Mouse (Mus musculus): ENCODE results near the gene Cyb561a3. TPM values are rescaled to one million over a fixed set of nuclear protein-coding genes. Genes with fewer than 3 reads are reported as not detected.

The Cyb561a3 gene
- total RNA-seq, 2 experiments from 2014 or later: 6.5 to 8.3 TPM

GRCm38 (mm10) chr19:10589127-10589857 is 12.3 kb downstream of the Cyb561a3 start:
- DNase-seq (ENCODE audit: low spot score in 2 of 2): no peak

DNA sequence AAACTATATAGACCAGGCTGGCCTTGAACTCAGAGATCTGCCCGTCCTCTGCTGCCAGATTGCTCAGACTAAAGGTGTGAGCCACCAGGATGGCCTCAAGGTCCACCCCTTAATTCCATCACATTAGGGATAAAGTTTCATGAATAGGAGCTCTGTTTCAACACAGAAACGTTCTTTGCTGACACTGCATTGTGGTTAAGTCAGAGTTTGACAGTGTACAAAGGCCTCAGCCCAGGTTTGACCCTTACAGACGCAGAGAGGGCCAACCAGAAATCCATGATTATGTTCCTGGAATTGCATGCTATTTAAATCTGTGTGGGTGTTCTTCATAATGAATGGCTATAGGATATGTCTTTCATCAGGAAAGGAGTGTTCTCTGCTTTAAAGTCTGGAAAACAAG is 13.3 kb downstream of the Cyb561a3 start:
- no peak for DNase-seq (ENCODE audit: low spot score in 2 of 2)

DNA sequence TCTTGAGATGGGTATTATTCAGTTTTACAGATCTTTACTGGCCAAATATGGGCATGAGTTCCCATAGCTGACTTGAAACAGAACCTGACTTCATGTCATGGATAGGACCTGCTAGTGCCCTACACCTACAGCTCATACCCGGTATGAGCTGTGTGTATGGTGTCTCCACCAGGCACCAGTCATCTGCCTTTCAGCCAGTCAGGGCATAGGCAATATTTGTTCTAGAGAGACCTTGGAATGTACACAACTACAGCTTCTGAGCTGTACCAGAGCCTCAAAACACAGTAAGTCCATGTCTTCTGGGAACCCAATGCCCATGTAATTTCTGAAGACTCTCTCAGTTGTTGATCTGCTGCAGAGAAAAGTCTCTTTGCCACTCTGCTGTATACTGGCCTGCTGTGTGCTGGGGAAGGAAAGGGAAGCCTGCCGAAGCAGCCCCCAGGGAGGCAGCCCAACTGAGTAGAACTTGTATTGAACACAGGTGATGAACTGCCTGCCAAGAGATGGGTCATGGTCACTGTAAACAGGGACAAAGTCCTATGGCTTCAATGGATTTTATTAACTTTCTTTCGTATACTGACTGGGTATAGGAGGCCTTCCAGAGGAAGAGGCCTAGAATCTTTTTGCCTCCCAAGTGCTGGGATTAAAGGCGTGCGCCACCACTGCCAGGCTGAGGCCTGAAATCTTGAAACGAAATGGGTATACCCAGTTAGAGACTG is 14.8 kb downstream of the Cyb561a3 start:
- DNase-seq (ENCODE audit: low spot score in 2 of 2): no peak

DNA sequence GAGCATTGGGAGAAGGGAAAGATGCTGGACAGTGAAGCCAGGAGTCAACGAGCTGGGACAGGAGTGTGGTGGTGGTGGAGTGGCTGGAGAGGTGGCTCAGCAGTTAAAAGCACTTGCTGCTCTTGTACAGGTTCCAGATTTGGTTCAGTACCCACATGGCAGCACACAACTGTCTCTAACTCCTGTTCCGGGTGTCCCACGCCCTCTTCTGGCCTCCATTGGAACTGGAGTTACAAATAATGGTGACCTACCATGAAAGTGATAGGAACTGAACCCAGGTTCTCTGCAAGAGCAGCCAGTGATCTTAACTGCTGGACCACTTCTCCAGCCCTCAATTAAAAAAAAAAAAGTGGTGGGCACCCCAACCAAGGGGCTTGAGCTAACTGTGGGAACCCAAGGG is 21.2 kb downstream of the Cyb561a3 start:
- DNase-seq (ENCODE audit: low spot score in 2 of 2): no peak

- DNase-seq (ENCODE audit: low spot score in 2 of 2): no peak
These were observed 22.7 kb downstream of the Cyb561a3 start for GRCm38 (mm10) chr19:10599648-10600047.

GRCm38 (mm10) chr19:10602247-10602769 is 25.3 kb downstream of the Cyb561a3 start:
- DNase-seq (ENCODE audit: low spot score in 2 of 2): no peak

GRCm38 (mm10) chr19:10602787-10603186 is 25.8 kb downstream of the Cyb561a3 start:
- DNase-seq (ENCODE audit: low spot score in 2 of 2): peak; percentile 75 to 92

- DNase-seq (ENCODE audit: low spot score in 2 of 2): no peak
These were observed 26.9 kb downstream of the Cyb561a3 start for GRCm38 (mm10) chr19:10603660-10604523.

DNA sequence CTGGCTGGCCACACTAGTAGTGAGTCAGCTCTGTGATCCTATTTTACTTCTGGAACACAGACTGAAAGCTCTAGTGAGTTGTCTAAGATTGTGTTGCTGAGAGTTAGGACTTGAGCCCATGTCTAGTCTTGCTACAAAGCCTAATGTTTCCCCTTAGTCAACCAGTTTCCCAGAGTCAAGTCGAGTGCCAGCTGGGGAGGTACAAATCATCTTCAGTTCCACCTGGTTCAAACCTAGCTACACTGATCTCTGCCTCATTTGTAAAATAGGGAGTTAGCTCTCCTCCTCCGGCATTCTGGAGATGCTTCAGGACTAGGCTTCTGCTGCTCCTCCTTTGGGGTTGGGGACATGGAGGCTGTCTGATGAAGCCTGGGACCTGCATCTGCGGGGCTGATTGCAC is 27.6 kb downstream of the Cyb561a3 start:
- no peak for DNase-seq (ENCODE audit: low spot score in 2 of 2)

DNA sequence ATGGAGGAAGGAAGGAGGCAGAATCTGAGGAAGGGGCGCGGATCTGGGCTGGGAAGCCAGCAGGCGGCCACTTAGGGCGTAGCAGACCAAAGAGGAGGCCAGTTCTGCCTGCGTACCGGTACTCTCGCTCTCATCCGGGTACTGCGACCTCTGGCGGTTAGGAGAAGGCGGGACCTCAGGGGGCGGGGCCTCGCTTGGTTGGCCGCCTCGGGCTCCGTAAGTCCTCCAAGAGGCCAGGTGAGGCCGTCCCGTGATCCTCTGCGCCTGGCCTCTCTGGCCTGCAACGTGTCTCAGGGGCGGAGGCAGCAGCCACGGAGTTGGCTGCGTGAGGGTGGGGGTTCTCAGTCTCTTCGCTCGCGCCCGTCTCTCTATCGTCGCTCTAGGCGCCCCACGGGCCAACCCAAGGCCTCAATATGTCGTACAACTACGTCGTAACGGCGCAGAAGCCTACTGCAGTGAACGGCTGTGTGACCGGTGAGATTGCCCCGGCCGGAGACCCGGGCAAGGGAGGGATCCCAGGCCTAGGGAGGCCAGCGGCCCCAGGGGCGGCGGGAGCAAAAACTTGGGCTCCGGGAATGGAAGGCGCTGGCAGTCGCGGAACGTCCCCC is 28.4 kb downstream of the Cyb561a3 start, which contains the start of the genes Ddb1 and Tkfc:
Ddb1 (plus strand) TSS at position 35 of the 608 bp plus-strand sequence.
Tkfc (minus strand) TSS at position 362 of the 608 bp plus-strand sequence.
- peak; percentile 98 to 99 for DNase-seq (ENCODE audit: low spot score in 2 of 2)

DNA sequence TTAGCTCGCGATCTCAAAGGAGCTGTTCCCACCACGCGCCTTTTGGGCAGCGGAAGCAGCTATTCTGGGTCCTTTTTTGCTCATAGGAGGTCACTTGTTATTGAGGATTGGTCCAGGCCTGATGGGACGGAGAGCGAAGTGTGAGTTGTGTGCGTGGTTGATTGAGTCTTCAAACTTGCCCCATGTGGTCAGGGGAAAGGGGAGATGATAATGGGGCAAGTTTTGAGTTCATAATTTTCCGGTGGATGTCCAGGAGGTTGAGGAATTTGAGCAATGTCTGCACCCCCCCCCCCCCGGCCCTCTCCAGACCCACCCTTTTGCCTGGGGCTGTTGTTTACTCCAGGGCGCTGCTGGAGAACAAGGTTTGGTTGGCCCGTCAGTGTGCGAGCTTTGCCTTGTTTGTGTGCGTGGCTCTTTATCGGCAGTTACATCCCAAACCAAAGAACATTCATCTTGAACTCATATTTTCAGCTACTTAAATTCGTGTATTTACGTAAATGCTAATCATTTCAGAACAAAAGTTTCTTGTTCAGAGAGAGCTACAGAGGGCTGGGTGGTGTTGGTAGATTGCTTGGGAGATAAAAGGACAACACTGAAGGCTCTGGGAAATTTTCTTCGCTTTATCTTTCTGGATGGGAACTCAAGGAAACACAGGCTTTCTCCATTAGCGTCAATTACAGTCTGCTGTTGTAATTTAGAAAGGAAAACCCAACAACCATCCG is 29.1 kb downstream of the Cyb561a3 start:
- no peak for DNase-seq (ENCODE audit: low spot score in 2 of 2)

DNA sequence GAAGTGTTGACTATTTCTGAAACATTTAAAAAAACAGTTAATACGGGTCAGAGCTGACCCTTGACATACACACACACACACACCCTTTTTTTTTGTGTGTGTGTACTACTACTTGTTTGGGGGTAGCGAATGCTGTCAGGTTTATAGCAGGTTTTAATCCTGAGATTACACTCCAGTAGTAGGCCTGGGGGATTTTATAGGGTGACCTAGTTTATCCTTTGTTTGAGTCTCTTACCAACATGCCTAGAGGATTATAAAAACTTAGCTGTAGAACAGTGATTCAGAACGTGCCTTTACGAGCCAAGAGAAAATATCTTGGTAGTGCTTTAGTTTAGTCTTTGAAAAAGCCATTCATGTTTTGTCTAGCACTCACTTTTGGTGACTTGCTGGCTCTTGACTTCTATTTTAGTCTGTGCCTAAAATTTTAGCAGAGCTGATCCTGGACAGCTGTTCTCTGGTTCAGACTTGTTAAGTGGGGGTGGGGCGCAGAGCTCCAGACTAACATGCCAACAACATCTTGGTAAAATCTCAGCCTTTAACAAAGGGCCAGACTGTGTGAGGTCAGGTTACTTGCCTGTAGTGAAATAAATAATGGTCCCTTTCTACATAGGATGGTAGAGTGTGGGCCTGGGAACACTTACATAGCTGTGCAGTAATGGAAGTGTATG is 31.7 kb downstream of the Cyb561a3 start:
- no peak for DNase-seq (ENCODE audit: low spot score in 2 of 2)

- peak in 1 of 2 experiments; percentile 45 for DNase-seq (ENCODE audit: low spot score in 2 of 2)
These were observed 57.3 kb downstream of the Cyb561a3 start, which contains the start of gene Vwce for GRCm38 (mm10) chr19:10634106-10634871. Vwce (plus strand) TSS chr19:10634213.

GRCm38 (mm10) chr19:10634872-10635318 is 57.9 kb downstream of the Cyb561a3 start:
- peak in 1 of 2 experiments; percentile 62 for DNase-seq (ENCODE audit: low spot score in 2 of 2)

DNA sequence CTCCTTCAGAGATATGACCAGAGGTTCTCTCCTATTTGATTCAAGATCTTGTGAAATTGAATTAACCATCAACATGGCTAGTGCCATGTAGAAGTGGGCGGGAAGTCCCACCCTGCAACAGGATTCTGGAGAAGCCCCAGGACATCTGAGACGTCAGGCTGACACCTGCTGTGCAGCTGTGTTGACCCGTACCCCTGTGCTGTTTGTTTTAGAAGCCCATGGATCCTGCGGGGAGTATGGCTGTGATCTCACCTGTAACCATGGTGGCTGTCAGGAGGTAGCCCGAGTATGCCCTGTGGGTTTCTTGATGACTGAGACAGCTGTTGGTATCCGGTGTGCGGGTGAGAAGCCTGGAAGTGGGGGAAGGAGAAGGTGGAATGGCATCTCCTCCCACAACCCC is 60.9 kb downstream of the Cyb561a3 start:
- no peak for DNase-seq (ENCODE audit: low spot score in 2 of 2)

DNA sequence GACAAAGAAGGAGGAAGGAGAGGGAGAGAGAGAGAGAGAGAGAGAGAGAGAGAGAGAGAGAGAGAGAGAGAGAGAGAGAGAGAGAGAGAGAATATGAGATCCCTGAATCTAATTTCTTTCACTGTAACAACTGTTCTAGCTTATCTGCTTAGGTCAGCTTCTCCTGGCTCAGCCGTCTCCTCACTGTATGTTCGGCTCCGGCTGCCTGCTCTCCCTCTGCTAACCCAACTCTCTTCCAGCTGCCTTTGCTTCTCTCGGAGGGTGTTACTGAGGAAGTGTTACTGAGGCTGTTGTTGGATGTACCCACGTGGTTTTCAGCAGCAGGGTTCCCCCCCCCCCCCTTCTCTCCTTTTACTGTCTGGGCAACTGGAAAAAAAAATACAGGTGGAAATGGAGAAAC is 63.1 kb downstream of the Cyb561a3 start:
- DNase-seq (ENCODE audit: low spot score in 2 of 2): no peak

- no peak for DNase-seq (ENCODE audit: low spot score in 2 of 2)
These were observed 63.8 kb downstream of the Cyb561a3 start for GRCm38 (mm10) chr19:10640589-10641378.
